Comparison of ENCODE assay signal across 22 mouse cellular contexts in the genomic region with DNA sequence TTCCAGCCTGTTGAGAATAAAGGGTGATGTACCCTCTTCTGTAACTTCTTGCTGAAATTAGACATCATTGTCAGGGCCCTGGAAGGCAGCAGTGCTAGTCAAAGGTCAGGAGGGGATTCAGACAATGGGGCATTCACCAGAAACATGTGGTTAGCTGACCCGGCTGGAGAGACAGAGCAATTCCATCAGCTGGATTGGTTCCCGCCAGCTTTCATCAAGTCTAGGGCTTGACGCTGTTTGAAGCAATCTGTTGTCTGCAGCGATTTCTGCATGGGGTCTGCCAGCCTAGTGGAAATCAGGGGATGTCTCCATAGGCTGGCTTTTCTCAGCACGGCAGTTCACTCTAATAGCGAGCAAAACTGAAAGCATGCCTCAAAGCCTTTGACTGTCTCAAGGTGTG. TPM values are rescaled to one million over a fixed set of nuclear protein-coding genes. Genes with fewer than 3 reads are reported as not detected.
DNase-seq lines count a peak whose midpoint lies in the region; ATAC-seq lines count a peak whose summit lies in the region.
"Had no signal": no experiment of that assay in that cellular context is flagged by ENCODE, and none has a peak within 500 bp of the region (broad histone marks: within the 10 kb centered on the region; RNA-seq: fewer than 3 reads in every experiment).

No protein-coding gene starts in this region.

- H3K27ac ChIP-seq in embryonic facial prominence, embryonic 14.5 days (replicated peaks; ENCODE audit: low read depth, low read length), result no peak overlapping the region
- H3K27ac ChIP-seq in heart, embryonic 16.5 days (ENCODE audit: low read length), result no peak overlapping the region
- H3K27ac ChIP-seq in midbrain, embryonic 15.5 days, result no peak overlapping the region
- H3K27ac ChIP-seq in forebrain, embryonic 15.5 days (replicated peaks), result no peak overlapping the region
- H3K27ac ChIP-seq: heart, adult 2 months; limb, embryonic 12.5 days; neural tube, embryonic 13.5 days had no signal

- no peak overlapping the region for H3K9ac ChIP-seq in embryonic facial prominence, embryonic 14.5 days (ENCODE audit: low read depth, low read length)
- no peak overlapping the region for H3K9ac ChIP-seq in heart, embryonic 16.5 days (ENCODE audit: low read length)
- H3K9ac ChIP-seq in midbrain, embryonic 15.5 days, result no peak overlapping the region
- H3K9ac ChIP-seq in forebrain, embryonic 15.5 days (replicated peaks), result no peak overlapping the region
- H3K9ac ChIP-seq: limb, embryonic 12.5 days; neural tube, embryonic 13.5 days had no signal

- H3K9me3 ChIP-seq in embryonic facial prominence, embryonic 14.5 days (ENCODE audit: control insufficient read depth, low read length), result no peaks in the 10 kb centered on the region
- no peaks in the 10 kb centered on the region for H3K9me3 ChIP-seq in heart, embryonic 16.5 days (replicated peaks; ENCODE audit: control insufficient read depth, low read length)
- no peaks in the 10 kb centered on the region for H3K9me3 ChIP-seq in midbrain, embryonic 15.5 days
- no peaks in the 10 kb centered on the region for H3K9me3 ChIP-seq in forebrain, embryonic 15.5 days
- H3K9me3 ChIP-seq: limb, embryonic 12.5 days; neural tube, embryonic 13.5 days had no signal

- H3K4me3 ChIP-seq in embryonic facial prominence, embryonic 14.5 days (ENCODE audit: low read depth, low read length), result no peak overlapping the region
- H3K4me3 ChIP-seq in heart, embryonic 16.5 days (ENCODE audit: low read length), result no peak overlapping the region
- H3K4me3 ChIP-seq in midbrain, embryonic 15.5 days, result no peak overlapping the region
- H3K4me3 ChIP-seq in forebrain, embryonic 15.5 days, result no peak overlapping the region
- H3K4me3 ChIP-seq: erythroblast, embryonic 14.5 days; heart, adult 2 months; limb, embryonic 12.5 days; neural tube, embryonic 13.5 days had no signal

- WGBS in embryonic facial prominence, embryonic 14.5 days, result 40% methylated on average over 6 of the region's 6 CpGs
- 34% methylated on average over 6 of the region's 6 CpGs for WGBS in heart, embryonic 16.5 days
- 53% methylated on average over 6 of the region's 6 CpGs for WGBS in midbrain, embryonic 15.5 days
- 55% methylated on average over 6 of the region's 6 CpGs for WGBS in forebrain, embryonic 15.5 days

- DNase-seq in heart, adult 18-20 months, result peak; percentile 28 to 52
- DNase-seq in heart, postnatal 25 days (ENCODE audit: low spot score), result no peak
- DNase-seq in Muller cell, postnatal 12 days (ENCODE audit: inconsistent ontology term), result peak; percentile 58
- peak; percentile 9 for DNase-seq in embryonic facial prominence, embryonic 14.5 days (ENCODE audit: low spot score)
- DNase-seq in B cell, adult 2 months, result no peak
- DNase-seq: adrenal gland, postnatal 14 days; cerebellum, adult 8-10 months; kidney, adult 2 months; kidney, postnatal 14 days; layer of hippocampus, adult 9-11 months; lung, postnatal 14 days; right cerebral cortex, postnatal 25 days; thymus, postnatal 4 days had no signal

- ATAC-seq in embryonic facial prominence, embryonic 14.5 days (ENCODE audit: low read depth), result no peak
- ATAC-seq in heart, embryonic 16.5 days (replicated peaks; ENCODE audit: extremely low read depth, insufficient read depth, low FRiP score), result no peak
- no peak for ATAC-seq in midbrain, embryonic 15.5 days (replicated peaks)
- ATAC-seq in forebrain, embryonic 15.5 days (replicated peaks), result no peak
- ATAC-seq: hindbrain, embryonic 16.5 days had no signal

- H3K36me3 ChIP-seq in embryonic facial prominence, embryonic 14.5 days (ENCODE audit: control insufficient read depth, insufficient read depth, low read length), result no peaks in the 10 kb centered on the region
- H3K36me3 ChIP-seq in heart, embryonic 16.5 days (ENCODE audit: control insufficient read depth, insufficient read depth), result no peaks in the 10 kb centered on the region
- H3K36me3 ChIP-seq in midbrain, embryonic 15.5 days (replicated peaks), result no peaks in the 10 kb centered on the region
- H3K36me3 ChIP-seq in forebrain, embryonic 15.5 days, result no peaks in the 10 kb centered on the region
- H3K36me3 ChIP-seq: limb, embryonic 12.5 days; neural tube, embryonic 13.5 days had no signal

- H3K4me2 ChIP-seq in embryonic facial prominence, embryonic 14.5 days (ENCODE audit: low read depth, low read length), result no peak overlapping the region
- 0 out of 2 replicates have a peak overlapping the region, but pooled peaks have one; percentile 3 for H3K4me2 ChIP-seq in heart, embryonic 16.5 days (ENCODE audit: low read depth, low read length)
- no peak overlapping the region for H3K4me2 ChIP-seq in midbrain, embryonic 15.5 days
- H3K4me2 ChIP-seq in forebrain, embryonic 15.5 days (replicated peaks), result no peak overlapping the region
- H3K4me2 ChIP-seq: limb, embryonic 12.5 days; neural tube, embryonic 13.5 days had no signal

- H3K27me3 ChIP-seq in embryonic facial prominence, embryonic 14.5 days (replicated peaks; ENCODE audit: control insufficient read depth, insufficient read depth, low read length), result no peaks in the 10 kb centered on the region
- H3K27me3 ChIP-seq in heart, embryonic 16.5 days (ENCODE audit: control insufficient read depth, insufficient read depth, low read length), result no peaks in the 10 kb centered on the region
- H3K27me3 ChIP-seq in midbrain, embryonic 15.5 days (replicated peaks), result no peaks in the 10 kb centered on the region
- no peaks in the 10 kb centered on the region for H3K27me3 ChIP-seq in forebrain, embryonic 15.5 days
- H3K27me3 ChIP-seq: limb, embryonic 12.5 days; neural tube, embryonic 13.5 days had no signal

- intact Hi-C loops in heart, postnatal 25 days (cut with DNase I), result no loop called here

- H3K4me1 ChIP-seq in embryonic facial prominence, embryonic 14.5 days (ENCODE audit: control insufficient read depth, insufficient read depth, low read length), result no peaks in the 10 kb centered on the region
- H3K4me1 ChIP-seq in heart, embryonic 16.5 days (ENCODE audit: control insufficient read depth, insufficient read depth, low read length), result peaks cover 9% of the 10 kb centered on the region
- no peaks in the 10 kb centered on the region for H3K4me1 ChIP-seq in midbrain, embryonic 15.5 days
- H3K4me1 ChIP-seq in forebrain, embryonic 15.5 days, result no peaks in the 10 kb centered on the region

RNA-seq across cellular contexts. Expression of gene AI854703, which starts 10.0 kb away (rescaled TPM):
- total RNA-seq in heart, adult 18-20 months (2021), result under 1 TPM; 0.37 to 0.39 TPM
- total RNA-seq in heart, postnatal 25 days (2021), result under 1 TPM; 0.14 to 0.23 TPM
- 0.77 and 0.90 TPM in 2 replicates for polyA plus RNA-seq in embryonic facial prominence, embryonic 14.5 days (2014; fragmentation: Nextera tagmentation; extraction: Ambion mirVana)
- polyA plus RNA-seq in heart, embryonic 16.5 days (2015; fragmentation: Nextera tagmentation; extraction: Ambion mirVana), result 1.0 and 1.7 TPM in 2 replicates
- polyA plus RNA-seq in midbrain, embryonic 15.5 days (2015; fragmentation: Nextera tagmentation; extraction: Ambion mirVana), result 20.9 and 23.8 TPM in 2 replicates
- 10.1 and 11.2 TPM in 2 replicates for polyA plus RNA-seq in forebrain, embryonic 15.5 days (2015; fragmentation: Nextera tagmentation; extraction: Ambion mirVana)
- polyA plus RNA-seq: erythroblast, embryonic 14.5 days had no signal

RNA-seq across cellular contexts. Expression of gene Gimap8, which starts 10.5 kb away (rescaled TPM):
- 1 to 10 TPM; 7.1 to 7.5 TPM for total RNA-seq in heart, adult 18-20 months (2021)
- 1 to 10 TPM; 7.8 to 8.0 TPM for total RNA-seq in heart, postnatal 25 days (2021)
- 0.46 and 0.93 TPM in 2 replicates for polyA plus RNA-seq in embryonic facial prominence, embryonic 14.5 days (2014; fragmentation: Nextera tagmentation; extraction: Ambion mirVana)
- 1.9 and 2.4 TPM in 2 replicates for polyA plus RNA-seq in heart, embryonic 16.5 days (2015; fragmentation: Nextera tagmentation; extraction: Ambion mirVana)
- polyA plus RNA-seq in midbrain, embryonic 15.5 days (2015; fragmentation: Nextera tagmentation; extraction: Ambion mirVana), result 0.52 and 0.86 TPM in 2 replicates
- 0.33 and 0.42 TPM in 2 replicates for polyA plus RNA-seq in forebrain, embryonic 15.5 days (2015; fragmentation: Nextera tagmentation; extraction: Ambion mirVana)
- polyA plus RNA-seq: erythroblast, embryonic 14.5 days had no signal

RNA-seq across cellular contexts. Expression of gene Zfp775, which starts 34.7 kb away (rescaled TPM):
- 10 to 100 TPM; 11.8 to 12.3 TPM for total RNA-seq in heart, adult 18-20 months (2021)
- total RNA-seq in heart, postnatal 25 days (2021), result 10 to 100 TPM; 10.9 to 11.2 TPM
- 5.9 and 6.1 TPM in 2 replicates for polyA plus RNA-seq in embryonic facial prominence, embryonic 14.5 days (2014; fragmentation: Nextera tagmentation; extraction: Ambion mirVana)
- 6.2 and 8.6 TPM in 2 replicates for polyA plus RNA-seq in heart, embryonic 16.5 days (2015; fragmentation: Nextera tagmentation; extraction: Ambion mirVana)
- polyA plus RNA-seq in midbrain, embryonic 15.5 days (2015; fragmentation: Nextera tagmentation; extraction: Ambion mirVana), result 16.3 and 16.8 TPM in 2 replicates
- polyA plus RNA-seq in forebrain, embryonic 15.5 days (2015; fragmentation: Nextera tagmentation; extraction: Ambion mirVana), result 15.8 and 20.5 TPM in 2 replicates

RNA-seq across cellular contexts. Expression of gene Gimap9, which starts 39.4 kb away (rescaled TPM):
- total RNA-seq in heart, adult 18-20 months (2021), result 1 to 10 TPM; 4.6 to 4.9 TPM
- 1 to 10 TPM; 3.1 to 4.9 TPM for total RNA-seq in heart, postnatal 25 days (2021)
- polyA plus RNA-seq in embryonic facial prominence, embryonic 14.5 days (2014; fragmentation: Nextera tagmentation; extraction: Ambion mirVana), result 7.4 and 9.1 TPM in 2 replicates
- 8.6 and 17.5 TPM in 2 replicates for polyA plus RNA-seq in heart, embryonic 16.5 days (2015; fragmentation: Nextera tagmentation; extraction: Ambion mirVana)
- 1.5 and 1.7 TPM in 2 replicates for polyA plus RNA-seq in midbrain, embryonic 15.5 days (2015; fragmentation: Nextera tagmentation; extraction: Ambion mirVana)
- 1.1 and 1.8 TPM in 2 replicates for polyA plus RNA-seq in forebrain, embryonic 15.5 days (2015; fragmentation: Nextera tagmentation; extraction: Ambion mirVana)
- polyA plus RNA-seq: erythroblast, embryonic 14.5 days had no signal

RNA-seq across cellular contexts. Expression of gene Gm44965, which starts 42.8 kb away (rescaled TPM):
- total RNA-seq in heart, adult 18-20 months (2021), result not detected
- 1 to 10 TPM; 1.0 to 2.2 TPM for total RNA-seq in heart, postnatal 25 days (2021)
- not detected in 2 replicates for polyA plus RNA-seq in embryonic facial prominence, embryonic 14.5 days (2014; fragmentation: Nextera tagmentation; extraction: Ambion mirVana)
- polyA plus RNA-seq in heart, embryonic 16.5 days (2015; fragmentation: Nextera tagmentation; extraction: Ambion mirVana), result not detected in 2 replicates
- polyA plus RNA-seq in midbrain, embryonic 15.5 days (2015; fragmentation: Nextera tagmentation; extraction: Ambion mirVana), result 0.88 TPM in 1 of 2 replicates, not detected in the other
- not detected in 2 replicates for polyA plus RNA-seq in forebrain, embryonic 15.5 days (2015; fragmentation: Nextera tagmentation; extraction: Ambion mirVana)
- total RNA-seq: adrenal gland, postnatal 14 days; heart, adult 2 months had no signal
- polyA plus RNA-seq: erythroblast, embryonic 14.5 days; heart, adult 2 months; hindbrain, embryonic 16.5 days; limb, embryonic 12.5 days; liver, embryonic 16.5 days; neural tube, embryonic 13.5 days had no signal

Comparison
In these comparisons a context has a peak if more than half of its experiments do, and no peak if none do; other contexts are left out.
1. DNase-seq: peak in heart, adult 18-20 months (2 of 2), Muller cell, postnatal 12 days (single experiment) and embryonic facial prominence, embryonic 14.5 days (single experiment); none in heart, postnatal 25 days (single experiment) and B cell, adult 2 months (0 of 2).